Mouse (Mus musculus) left cerebral cortex, adult 2 months (tissue): ENCODE measurements around the gene Edn3. TPM values are rescaled to one million over a fixed set of nuclear protein-coding genes. Genes with fewer than 3 reads are reported as not detected.

ENCODE experiments used
- DNase-seq, 2 experiments: peaks; one replicate each; pipeline ENCODE4 v3.0.0; 2021 to 2022; ENCODE audit warnings: low spot score in 2 of 2, mixed read lengths in 1 of 2; ENCODE audit errors: extremely low spot score in 1 of 2
- H3K27ac ChIP-seq: fragments of 200-600 bp; 2 replicates; pipeline ENCODE4 v1.8.1; 2022
- H3K4me3 ChIP-seq: fragments of 200-600 bp; 2 replicates; pipeline ENCODE4 v1.8.1; 2022
- CTCF ChIP-seq: fragments of 200-600 bp; IDR thresholded peaks from 2 replicates; pipeline ENCODE4 v1.8.1; 2022; ENCODE audit warnings: antibody characterized with exemption, mild to moderate bottlenecking, moderate library complexity
- intact Hi-C: fragments of 180-260 bp; cut with DNase I; formaldehyde crosslinking; loops from one replicate; pipeline ENCODE4 v1.15.1; 2025
- total RNA-seq, 2 experiments: library from RNA; stranded (reverse); gene quantifications; 2 replicates each; pipeline ENCODE4 v1.2.3; 2021

The Edn3 gene
- total RNA-seq, 2 experiments from 2014 or later: 4.5 to 5.2 TPM

DNA sequence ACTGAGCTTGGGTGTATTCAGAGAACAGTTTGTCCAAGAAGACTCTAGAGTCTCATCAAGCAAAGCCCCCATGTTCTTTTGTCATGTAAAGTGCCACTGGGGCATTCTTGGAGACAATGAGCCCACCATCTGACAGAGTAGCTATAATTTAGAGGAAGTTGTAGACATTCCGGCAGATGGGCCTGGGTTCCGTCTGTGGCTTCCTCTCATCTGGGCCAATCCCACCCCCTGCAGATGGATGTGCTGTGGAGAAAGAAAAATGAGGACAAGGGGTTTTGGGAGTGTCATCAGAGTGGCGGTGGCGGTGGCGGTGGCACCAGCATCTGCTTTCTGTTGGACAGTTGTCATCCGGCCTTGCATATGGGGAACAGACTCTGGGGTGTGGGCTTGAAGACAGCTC lies 42.0 kb downstream of the Edn3 start:
- no peak for DNase-seq
- no peak for TF ChIP-seq CTCF
- H3K27ac ChIP-seq: no peak overlapping the region
- intact Hi-C loops: no loop called here
- no peak overlapping the region for H3K4me3 ChIP-seq

DNA sequence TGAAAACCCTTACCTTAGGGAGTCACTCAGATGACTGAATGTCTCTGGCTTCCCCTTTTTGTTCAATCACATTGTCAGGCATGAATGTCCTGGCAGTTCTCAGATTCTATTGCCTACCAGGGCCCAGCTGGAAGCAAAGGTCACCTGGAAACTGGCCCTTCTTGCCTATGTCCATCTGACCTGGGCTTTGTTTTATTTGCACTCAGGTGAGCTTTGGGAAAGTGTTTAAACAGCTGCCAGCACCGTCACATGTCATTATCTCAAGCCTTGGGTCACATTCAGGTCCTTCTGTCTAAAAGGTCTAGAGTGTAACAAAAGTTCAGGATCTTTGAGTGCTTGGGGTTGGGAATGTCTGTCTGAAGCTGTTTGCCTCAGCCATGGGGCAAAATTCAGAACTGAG lies 43.2 kb downstream of the Edn3 start:
- TF ChIP-seq CTCF: no peak
- intact Hi-C loops: no loop called here
- H3K27ac ChIP-seq: no peak overlapping the region
- H3K4me3 ChIP-seq: no peak overlapping the region
- no peak for DNase-seq

DNA sequence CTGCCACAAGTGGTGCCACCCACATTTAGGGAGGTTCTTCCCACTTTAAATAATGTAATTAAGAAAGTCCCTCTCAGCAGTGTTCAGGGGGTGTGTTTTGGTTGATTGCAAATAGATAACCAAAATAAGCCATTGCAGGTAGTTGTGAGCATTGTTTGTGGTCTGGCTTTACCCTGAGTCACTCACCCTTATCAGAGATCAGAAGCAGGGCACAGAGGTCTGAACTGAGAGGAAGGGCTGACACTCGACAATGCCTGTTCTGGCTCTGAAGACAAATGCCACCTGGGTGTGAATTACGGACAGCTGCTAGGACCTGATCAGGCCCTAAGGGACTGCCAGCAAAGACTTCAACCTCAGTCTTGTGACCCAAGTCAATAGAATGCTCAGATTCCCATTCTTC lies 47.5 kb downstream of the Edn3 start:
- intact Hi-C loops: no loop called here
- no peak for DNase-seq
- no peak for TF ChIP-seq CTCF
- Histone ChIP-seq H3K27ac (no peak overlapping the region), H3K4me3 (no peak overlapping the region)

DNA sequence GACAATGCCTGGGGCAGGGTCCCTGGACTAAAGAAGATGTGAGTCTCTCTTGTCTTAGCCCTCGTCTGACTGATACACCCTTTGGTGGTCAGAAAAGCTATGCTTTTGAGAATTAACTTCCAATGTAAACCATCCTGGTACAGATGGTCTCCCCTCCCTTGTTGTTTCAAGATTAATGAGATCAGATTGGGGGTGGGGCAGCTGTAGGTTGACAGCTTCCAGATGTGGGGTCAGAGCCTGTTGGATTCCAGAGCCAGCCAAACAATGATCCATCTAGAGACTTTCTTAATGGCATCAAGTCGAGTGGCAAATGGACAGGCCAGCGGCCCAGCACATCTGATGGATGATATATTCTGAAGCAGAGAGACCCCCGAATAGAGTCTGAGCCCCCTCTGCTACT lies 48.9 kb downstream of the Edn3 start:
- Histone ChIP-seq H3K4me3 (no peak overlapping the region), H3K27ac (no peak overlapping the region)
- intact Hi-C loops: no loop called here
- no peak for TF ChIP-seq CTCF
- no peak for DNase-seq

DNA sequence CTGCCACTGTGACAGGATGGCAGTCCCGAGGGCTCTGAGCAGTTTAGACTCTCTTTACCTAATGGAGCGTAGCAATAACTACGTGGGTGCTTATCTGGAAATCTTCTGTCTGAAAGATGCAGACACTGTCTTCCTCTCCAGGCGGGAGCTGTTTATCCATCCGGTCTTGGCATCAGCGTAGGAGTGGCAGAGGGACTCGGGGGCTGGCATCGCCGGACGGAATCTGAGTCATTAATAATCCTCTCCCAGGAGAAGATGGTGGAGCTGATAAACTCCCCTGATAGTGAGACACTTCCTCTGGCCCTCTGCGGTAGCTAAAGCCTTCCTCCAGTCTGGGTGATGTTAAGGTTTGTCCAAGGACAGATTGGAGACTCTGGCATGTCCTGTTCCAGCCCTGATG lies 52.9 kb downstream of the Edn3 start:
- intact Hi-C loops: no loop called here
- Histone ChIP-seq H3K27ac (no peak overlapping the region), H3K4me3 (no peak overlapping the region)
- DNase-seq: no peak
- TF ChIP-seq CTCF: no peak

DNA sequence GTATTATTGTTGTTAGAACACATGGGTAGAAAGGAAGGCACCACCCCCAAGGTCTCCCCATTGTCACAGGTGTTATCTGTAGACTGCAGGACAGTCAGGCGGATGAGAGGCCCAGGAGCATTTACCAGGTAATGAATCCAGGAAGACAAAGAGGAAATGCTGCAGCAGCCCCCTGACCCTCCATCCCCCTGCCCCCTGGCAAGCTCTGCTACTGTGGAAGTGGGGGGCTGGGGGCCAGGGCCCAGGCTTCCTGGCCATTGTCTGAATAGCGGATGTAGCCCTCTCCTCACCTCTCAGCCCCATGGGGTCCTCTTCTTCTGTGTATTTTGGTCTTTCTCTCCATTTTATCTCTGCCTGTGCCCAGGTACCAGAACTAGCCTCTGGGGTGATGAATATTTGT lies 55.7 kb downstream of the Edn3 start:
- TF ChIP-seq CTCF: no peak
- no peak for DNase-seq
- Histone ChIP-seq H3K4me3 (no peak overlapping the region), H3K27ac (no peak overlapping the region)
- intact Hi-C loops: no loop called here

DNA sequence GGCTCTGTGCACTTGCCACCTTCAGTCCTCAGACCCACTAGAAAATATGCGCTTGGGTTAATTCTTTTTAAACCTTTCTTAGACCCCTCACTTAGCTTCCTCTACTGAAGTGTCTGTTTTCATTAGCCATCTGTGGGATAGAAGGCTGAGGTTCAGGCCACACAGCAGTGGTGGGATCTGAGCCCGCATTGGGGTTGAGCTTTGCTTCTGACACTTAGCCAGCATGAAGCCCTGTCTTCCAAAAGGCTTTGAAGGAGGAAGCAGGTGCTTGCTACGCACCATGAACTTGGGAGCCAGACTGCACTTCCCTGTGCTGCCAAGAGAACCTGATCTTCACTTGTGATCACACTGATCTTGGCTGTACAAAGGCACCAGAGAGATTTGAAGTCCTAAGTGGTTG lies 59.9 kb downstream of the Edn3 start:
- Histone ChIP-seq H3K27ac (no peak overlapping the region), H3K4me3 (no peak overlapping the region)
- DNase-seq: no peak
- no peak for TF ChIP-seq CTCF
- intact Hi-C loops: no loop called here

DNA sequence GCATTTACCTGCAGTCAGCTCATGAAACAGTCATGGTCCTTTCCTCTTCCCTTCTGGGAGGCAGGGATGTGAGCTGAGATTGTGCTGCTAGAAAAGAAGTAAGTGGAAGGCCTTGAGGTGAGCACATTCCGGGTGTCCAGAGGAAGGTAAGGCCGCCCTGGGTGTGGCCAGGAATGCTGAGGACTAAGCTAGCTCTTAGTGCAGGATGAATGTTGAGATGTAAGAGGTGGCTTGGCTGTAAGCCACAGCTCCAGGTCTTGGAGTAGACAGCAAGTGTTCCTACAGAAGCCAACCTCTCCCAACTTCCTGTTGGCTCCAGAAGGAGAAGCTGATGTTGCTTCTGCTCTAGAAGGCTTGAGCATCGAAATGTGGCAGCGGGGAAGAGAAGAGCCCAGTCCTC lies 67.4 kb downstream of the Edn3 start:
- intact Hi-C loops: no loop called here
- Histone ChIP-seq H3K4me3 (no peak overlapping the region), H3K27ac (no peak overlapping the region)
- no peak for TF ChIP-seq CTCF
- no peak for DNase-seq

GRCm38 (mm10) chr2:174833608-174834007 lies 73.2 kb downstream of the Edn3 start:
- Histone ChIP-seq H3K27ac (no peak overlapping the region), H3K4me3 (no peak overlapping the region)
- intact Hi-C loops: no loop called here
- no peak for DNase-seq
- no peak for TF ChIP-seq CTCF

Other genes with a start within 250 kb of the Edn3 start
- 10 to 100 TPM; 16.8 to 20.6 TPM for gene Zfp831, start 117.1 kb upstream of the Edn3 start, total RNA-seq
- gene Gm14444, start 249.6 kb downstream of the Edn3 start, total RNA-seq: 1 to 10 TPM in 1 of 2 experiments, not detected in 1; 1.8 TPM